Mouse (Mus musculus): ENCODE measurements around the gene Sox13. TPM values are rescaled to one million over a fixed set of nuclear protein-coding genes. Genes with fewer than 3 reads are reported as not detected.
"Not testable (repeated sequence)": the region's sequence is repeated elsewhere in the genome, so short reads cannot be mapped to it uniquely, and the experiment has no call there.

Sox13 gene
- total RNA-seq, 4 experiments from 2014 or later = 4.0 to 8.7 (median 6.7) TPM

DNA sequence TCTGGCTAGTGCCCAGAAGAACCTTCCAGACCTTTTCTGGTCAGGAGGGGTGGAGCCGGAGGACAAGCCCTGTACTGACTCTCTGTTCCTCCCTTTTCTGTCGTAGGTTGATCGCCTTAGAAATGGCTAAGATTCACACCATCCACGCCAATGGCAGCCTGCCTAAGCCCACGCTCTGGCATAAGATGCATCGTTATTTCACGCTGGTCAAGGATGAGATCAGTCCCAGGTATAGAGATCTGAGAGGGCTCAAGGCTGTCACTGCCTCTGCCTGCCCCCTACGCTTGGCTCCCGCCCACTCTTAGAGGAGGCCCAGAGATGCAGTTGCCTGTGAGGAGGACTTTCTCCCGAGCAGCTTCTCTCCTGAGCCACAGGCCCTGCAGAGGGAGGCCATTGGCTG is 55.5 kb downstream of the Sox13 start:
- no peak for DNase-seq (ENCODE audit: low spot score in 2 of 2)

DNA sequence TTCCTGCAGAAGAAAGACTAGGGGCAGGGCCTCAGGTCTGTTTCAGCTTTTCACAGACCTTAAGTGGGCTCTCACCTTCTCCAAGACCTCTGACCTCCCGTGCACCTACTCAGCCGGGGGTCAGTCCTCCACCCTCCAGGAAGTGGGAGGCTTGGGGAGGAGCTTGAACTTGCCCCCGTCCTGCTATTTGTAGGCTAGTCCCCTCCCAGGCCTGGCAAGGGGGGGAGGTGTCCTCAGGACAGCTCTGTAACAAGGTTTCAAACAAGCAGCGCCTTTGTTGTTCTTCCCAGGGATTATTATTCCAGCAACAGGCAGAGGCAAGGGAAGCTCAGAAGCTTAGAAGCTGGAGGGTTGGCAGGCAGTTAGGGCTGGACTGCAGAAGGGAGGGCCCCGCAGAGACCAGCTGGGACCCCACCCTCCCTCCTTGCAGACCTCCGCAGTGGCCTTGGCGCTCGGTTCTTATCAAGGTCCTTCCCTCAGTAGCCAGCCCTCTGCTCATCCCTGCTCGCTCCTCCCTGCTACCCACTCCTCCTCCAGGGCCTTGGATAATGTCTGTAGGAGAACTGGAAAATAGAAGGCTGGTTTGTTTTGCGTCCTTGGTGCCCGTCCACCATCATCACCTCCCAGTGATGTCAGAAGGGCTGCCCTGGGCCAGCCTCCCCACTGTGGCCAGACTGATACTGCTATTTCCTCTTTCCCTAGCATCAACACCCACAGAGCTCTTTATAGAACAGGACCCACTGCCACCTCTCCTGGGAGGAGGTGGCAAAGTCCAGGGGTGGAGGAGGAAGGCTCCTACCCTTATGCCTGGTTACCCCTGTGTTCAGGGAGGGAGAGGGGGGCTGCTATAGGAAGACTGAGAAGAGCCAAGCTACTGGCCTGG is 56.3 kb downstream of the Sox13 start:
- DNase-seq (ENCODE audit: low spot score in 2 of 2) = no peak

DNA sequence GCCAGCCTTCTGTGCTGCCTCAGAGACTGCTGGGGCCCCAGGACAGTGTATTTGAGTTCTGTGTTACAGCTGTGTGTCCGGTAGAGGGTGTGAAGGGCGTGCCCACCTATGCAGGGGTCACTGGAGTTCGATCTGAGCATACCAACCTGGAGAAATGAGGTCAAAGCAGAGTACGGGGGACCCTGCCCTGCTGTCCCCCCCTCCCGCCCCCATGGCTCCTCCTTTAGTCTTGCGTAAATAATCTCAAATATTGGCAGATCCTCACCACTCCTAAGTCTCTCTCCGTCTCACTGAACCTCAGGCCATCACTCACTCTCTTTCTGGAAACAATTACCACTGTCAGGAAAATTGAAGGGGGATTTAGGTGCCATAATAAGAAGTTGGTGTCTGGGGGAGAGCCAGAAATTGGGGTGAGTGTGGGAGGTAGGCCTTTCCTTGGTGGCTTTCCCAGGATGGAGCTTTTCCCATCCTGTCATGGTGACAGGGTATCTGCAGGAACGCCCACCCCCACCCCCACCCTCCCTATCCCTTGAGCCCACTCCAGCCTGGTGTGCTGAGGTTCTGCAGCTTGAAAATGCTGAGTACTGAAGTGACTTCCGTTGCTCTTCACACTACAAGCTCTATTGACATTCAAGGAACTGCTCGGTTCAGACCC is 57.1 kb downstream of the Sox13 start:
- no peak for DNase-seq (ENCODE audit: low spot score in 2 of 2)

DNA sequence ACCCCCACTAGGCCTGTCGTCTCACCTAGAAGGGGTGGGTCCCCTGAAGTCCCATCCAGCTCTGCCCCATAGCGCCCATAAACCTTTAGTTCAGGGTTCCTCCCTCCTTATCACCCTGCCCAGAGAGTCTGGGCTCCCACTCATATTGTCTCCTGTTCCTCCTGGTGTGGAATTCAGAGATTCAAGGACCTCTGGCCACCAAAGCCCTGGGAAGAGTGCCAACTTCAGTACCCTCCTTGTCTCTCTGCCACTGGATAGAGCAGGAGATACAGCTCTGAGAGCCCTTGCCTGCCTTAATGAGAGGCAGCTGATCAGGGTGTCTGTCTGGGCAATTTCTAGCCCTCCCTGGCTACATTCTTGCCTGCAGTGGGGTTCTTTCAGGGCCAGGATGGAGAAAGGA is 59.3 kb downstream of the Sox13 start:
- no peak for DNase-seq (ENCODE audit: low spot score in 2 of 2)

DNA sequence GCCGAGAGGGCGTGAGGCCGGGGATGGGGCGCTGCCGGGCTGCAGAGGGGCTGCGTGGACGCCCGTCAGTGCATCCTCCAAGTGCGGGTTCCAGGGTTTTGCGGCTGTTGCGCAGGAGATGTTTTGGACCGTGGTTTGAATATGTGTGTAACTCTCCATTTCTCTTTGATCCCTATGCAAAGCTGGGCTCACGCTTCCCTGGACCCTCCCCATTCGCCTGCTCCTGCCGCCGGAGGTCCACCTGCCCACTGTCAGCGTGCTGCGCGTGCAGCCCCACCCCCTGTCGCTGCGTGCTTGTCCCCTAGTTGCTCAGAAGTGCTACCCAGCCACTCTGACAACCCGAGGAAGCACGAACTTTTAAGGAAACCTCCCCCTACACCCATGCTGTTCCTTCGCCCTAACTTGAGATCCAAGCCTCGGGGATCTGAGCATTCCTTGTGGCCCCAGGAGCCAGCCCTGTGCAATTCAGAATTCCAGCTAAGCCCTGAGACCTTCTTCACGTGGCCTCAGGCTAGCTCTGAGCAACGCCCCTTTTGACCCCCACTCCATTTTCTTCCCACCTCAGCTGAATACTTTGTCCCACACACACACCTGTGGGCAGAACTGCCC is 60.1 kb downstream of the Sox13 start:
- no peak for DNase-seq (ENCODE audit: low spot score in 2 of 2)

DNA sequence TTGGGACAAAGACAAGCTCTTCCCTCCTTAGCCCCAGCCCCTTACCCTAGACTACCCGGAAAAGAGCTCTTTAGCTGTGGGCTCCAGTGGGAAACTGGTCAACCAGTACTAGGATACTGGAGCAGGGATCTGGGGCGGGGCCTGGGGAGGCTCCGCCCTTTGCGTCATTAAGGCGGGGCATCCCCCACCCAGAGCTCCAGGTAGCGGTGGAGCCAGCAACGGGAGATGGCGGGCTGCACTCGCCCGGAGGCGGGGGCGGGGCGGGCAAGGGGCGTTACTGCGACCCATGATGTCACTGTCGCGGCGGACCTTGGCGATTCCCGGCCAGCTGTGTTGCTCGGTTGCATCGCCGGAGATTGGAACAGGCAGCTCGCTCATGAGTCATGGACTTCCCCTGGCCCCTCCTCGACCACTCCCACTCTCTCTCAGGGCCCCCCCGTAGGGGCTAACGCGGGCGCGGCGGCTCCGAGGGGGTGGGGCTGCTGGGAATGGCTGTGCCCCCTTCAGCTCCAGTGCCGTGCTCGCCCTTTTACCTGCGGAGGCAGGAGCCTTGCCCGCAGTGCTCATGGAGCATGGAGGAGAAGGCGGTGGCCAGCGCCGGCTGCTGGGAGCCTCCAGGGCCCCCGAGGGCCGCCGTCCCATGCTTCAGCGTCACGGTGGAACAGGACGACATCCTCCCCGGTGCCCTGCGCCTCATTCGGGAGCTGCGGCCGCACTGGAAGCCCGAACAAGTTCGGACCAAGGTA is 60.7 kb downstream of the Sox13 start, which contains the start of gene Etnk2:
Gene Etnk2 (plus strand): TSS at position 297 of the 746 bp plus-strand sequence.
- DNase-seq (ENCODE audit: low spot score in 2 of 2) = peak; percentile 51 to 56

DNA sequence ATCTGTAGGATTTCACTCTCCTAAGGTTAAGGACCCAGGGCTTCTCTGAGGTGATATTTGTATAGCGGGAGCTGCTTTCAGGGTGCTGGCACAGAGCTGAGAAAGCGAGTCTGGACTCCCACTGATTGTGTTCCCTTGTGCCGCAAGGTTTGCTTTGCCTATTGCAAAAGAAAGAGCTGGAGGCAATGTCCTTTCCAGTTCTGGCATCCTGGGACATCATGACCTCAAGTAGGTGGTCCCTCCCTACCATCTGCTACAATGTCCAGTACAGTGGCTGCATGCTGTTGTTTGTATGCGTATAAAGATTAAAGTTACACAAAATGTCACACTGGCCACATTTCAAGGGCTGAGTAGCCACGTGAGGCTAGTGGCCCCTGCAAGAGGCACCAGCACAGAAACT is 62.1 kb downstream of the Sox13 start:
- DNase-seq (ENCODE audit: low spot score in 2 of 2) = no peak

DNA sequence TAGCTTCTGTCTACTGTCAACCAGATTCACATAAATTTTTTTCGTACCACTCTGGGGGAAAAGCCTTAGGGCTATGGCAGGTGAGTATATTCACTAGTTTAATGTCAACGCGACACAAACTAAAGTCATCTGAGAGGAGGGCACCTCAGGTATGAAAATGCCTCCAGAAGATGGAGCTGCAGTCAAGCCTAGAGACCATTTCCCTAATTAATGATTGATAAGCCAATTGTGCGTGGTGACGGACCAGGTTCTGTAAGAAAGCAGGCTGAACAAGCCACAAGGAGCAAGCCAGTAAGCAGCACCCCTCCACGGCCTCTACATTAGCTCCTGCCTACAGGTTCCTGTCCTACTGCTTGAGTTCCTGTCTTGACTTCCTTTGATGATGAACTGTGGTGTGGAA is 63.2 kb downstream of the Sox13 start:
- DNase-seq (ENCODE audit: low spot score in 2 of 2) = no peak

DNA sequence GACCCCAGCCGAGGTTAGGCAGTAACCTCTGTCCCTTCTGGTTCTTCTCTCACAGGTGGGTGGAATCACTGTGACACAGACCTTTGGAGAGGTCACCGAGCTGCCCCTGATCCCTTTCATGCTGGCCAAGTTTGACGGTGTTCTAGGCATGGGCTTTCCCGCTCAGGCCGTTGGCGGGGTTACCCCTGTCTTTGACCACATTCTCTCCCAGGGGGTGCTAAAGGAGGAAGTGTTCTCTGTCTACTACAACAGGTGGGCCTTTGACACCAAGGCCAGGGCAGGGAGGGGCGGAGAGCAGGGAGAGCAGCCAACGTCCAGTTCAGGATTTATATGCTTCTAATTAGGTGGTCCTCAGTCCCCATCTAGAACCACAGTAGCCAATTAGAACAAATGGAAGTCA is 67.8 kb downstream of the Sox13 start:
- DNase-seq (ENCODE audit: low spot score in 2 of 2) = no peak

DNA sequence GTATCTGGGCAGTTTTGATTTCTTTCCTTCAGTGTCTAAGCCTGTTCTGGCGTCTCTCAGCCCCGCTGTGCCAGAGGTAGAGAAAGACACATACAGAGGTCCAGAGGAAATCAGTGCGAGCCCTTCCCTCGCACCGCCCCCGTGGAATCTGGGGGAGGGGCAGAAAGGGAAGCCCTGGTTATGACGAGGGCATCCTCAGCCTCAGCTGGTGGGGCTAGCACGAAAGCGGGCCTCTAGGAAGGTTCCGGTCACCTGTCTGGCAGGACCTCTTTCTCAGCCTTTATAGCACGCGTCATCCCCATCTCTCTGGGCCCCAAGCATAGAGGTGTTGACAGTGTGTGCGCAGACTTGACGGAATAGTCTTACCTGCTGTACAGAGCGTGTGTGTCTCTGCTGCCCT is 68.3 kb downstream of the Sox13 start:
- no peak for DNase-seq (ENCODE audit: low spot score in 2 of 2)

DNA sequence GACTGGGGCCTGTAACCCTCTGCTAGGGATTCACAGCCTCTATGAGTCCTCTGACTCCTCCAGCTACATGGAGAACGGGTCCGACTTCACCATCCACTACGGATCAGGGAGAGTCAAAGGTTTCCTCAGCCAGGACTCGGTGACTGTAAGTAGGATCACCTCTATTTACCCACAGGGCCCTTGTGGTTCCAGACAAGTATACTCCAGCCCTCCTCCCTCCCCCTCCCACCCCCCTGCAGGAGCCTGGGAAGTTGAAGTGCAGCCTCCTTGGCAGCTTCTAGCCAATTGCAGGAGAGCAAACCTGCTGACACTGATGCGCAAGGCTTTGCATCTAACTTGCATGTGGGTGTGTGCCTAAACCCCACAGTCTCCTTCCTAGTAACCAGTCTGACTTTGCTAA is 68.7 kb downstream of the Sox13 start:
- no peak for DNase-seq (ENCODE audit: low spot score in 2 of 2)

DNA sequence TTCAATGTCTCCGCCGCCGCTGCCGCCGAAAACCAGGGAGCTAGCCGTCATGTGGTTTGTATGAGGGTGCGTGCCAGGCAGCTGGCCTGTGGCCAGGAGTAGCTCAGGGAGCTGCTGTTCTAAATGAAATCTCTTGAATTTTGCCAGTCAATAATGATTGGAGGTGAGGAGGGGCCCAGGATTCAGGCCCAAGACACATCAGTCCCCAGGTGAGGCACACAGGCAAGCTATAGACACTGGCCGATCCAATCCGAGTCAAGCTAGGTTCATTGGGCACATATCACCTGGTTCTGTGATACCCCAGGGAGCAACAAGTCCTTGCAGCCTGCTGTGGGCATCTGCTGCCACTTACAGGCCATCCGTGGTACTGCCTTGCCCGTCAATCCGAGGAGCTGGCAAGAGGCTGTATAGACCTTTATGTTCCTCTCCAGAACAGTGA is 70.8 kb downstream of the Sox13 start:
- peak in 1 of 2 experiments; percentile 33 for DNase-seq (ENCODE audit: low spot score in 2 of 2)

DNA sequence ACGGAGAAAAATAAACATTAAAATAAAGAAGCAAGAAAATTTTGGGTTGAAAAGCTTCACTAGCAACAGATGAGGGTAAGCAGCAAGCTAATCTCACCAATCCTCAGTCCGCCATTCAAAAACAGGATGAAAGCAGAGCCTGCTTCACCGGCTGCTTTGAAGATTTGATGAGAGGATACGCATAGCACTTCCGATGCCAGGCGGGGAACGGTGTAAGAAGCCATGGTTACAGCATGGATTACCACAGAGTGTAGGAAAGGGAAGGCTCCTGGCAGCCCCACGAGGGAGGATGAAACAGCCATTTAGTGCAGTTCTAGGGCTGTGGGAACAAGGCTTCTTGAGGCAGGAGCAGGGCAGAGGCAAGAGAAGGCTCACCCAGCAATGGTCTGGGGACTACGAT is 72.4 kb downstream of the Sox13 start:
- no peak for DNase-seq (ENCODE audit: low spot score in 2 of 2)

DNA sequence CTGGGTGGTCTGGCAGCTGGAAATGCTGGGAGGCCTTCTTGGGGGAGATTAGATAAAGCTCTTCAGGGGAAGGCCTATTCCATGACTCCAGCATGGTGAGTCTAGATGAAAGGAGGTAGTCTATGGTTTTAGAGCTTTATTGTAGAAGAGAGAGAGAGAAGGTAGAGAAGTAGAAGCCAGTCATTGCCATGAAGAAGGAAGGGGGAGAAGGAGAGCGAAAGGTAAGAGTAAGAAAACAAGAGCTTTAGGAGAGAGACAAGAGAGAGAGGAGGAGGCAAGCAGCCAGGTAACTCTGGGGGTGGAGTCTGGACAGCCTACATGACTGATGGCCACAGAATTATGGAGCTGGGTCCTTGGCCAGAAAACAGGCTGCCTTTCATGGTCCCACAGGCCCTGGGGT is 74.0 kb downstream of the Sox13 start, which contains the start of gene Ren1:
Gene Ren1 (plus strand): TSS at position 301 of the 400 bp plus-strand sequence.
- no peak for DNase-seq (ENCODE audit: low spot score in 2 of 2)

DNA sequence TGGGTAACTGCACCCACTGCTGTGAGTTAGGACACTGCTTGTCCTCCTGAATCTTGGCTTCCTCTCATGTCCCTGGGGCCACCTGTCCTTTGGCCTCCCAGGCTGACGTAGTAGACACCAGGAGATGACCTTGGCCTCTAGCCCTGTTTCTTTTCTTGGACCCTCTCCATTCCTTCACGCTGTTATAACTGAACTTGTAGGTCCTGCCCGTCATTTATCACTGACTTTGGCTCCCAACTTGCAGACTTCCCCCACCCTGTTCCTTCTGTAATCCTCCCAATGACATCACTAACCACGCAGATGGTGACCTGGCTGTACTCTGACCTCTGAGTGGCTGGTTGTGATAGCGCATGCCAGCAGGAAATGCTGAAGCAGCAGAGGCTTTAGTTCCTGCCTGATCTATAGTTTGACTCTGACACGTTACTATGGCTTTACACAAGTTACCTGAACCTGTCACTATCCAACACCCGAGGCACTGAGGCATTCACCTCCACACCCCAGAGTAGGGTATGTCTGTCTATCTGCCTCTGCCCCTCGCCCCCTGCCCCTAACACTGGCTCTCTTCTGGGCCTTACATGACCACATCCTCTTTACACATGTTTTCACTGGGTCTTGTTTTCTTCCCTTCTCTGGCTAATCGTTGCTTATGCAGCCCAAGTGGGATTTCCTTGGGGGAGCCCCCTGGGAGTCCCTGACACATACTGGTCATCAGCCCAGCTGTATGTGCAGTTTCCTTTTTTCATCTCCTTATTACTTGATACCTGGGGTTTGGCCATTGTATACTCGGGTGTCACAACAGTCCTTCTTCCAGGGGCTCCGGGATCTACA is 76.3 kb downstream of the Sox13 start:
- DNase-seq (ENCODE audit: low spot score in 2 of 2) = no peak

DNA sequence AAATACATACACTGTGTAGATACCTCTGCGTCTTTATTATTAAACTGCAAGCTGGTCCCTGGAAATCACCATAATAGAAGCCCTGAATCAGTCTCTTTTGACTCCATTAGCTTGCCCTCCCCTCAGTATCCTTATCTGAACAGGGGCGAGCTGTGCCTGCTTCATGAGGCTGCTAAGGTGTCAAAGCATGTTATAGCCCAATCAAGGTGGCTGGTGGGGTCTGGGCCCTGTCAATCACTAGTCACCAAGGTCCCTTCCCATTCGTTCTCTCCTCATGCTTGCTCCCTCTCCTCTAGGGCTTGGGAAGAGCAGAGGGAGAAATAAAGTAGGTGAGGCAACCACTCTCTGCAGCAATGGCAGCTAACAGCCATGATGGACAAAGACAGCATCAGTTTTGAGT is 77.0 kb downstream of the Sox13 start:
- DNase-seq (ENCODE audit: low spot score in 2 of 2) = no peak

DNA sequence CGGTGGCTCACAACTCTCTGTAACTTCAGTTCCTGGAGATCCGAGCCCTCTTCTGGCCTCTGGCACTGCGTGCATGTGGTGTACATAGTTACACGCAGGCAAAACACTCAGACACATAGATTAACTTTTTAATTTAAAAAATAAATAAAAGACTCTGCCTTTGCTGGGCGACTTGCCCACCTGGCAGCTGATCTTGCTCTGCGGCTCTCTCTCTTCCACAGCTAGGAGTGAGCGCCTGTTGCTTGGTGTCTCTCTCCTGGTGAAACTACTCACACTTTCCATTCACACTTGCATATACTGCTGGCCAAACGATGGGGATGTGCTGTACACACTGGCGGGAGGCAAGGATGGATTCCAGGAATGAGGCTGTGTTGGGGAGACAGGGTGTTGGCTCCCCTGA is 77.6 kb downstream of the Sox13 start:
- no peak for DNase-seq (ENCODE audit: low spot score in 2 of 2)

DNA sequence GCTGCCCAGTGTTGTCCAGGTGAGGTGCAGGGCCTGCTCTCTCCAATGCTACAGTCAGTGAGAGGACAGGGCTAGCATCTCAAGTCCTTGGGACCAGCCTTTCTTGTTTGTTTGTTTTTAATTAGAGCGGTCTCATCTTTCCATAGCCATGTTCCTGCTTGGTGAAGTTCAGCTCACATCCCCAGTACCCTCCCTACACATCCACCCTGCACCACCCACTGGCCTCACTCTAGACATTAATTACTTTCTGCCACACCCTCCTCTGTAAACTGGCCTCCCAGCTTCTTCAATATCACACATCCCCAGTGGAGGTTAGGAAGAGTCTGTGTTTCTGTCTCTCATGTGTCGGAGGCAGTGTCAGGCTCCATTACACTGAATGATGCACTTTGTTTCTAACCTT is 79.8 kb downstream of the Sox13 start:
- no peak for DNase-seq (ENCODE audit: low spot score in 2 of 2)

DNA sequence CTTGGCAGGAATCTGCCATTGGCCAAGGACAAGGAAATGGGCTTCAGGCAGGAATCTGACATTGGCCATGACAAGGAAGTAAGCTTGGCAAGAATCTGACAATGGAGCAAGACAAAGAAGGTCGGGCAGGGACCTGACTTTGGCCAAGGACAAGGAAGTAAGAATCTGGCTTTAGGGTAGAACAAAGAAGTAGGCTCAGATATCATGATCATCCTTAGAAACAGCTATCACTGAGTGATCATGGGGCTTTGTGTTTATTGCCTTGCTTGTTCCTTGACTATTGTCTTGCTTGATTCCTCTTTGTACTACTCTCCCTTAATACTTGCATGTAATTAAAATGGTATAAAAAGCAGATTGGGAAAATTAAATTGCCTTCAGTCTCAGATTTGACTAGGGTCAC is 83.8 kb downstream of the Sox13 start:
- DNase-seq (ENCODE audit: low spot score in 2 of 2) = not testable (repeated sequence)

DNA sequence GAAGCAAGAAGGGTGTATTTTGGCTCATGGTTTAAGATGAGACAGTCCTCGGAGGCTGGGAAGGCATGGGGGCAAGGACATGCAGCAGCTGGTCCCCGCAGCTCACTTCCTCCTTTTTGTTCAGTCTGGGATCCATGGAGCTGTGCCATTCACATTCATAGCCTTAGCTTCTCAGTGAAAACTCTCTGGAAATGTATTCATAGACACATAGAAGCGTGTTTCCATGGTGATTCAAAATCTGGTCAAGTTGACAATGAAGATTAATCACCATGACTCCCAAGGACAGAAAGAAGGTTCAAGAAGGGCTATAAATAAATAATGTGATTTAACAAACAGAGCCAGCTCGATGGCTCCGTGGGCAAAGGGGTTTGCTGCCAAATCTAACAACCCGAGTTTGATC is 90.2 kb downstream of the Sox13 start:
- no peak for DNase-seq (ENCODE audit: low spot score in 2 of 2)
